ENCODE assay signal across 8 mouse cellular contexts in genomic region chr10:18234560-18235401, GRCm38 (mm10). TPM values are rescaled to one million over a fixed set of nuclear protein-coding genes. Genes with fewer than 3 reads are reported as not detected.
DNase-seq lines count a peak whose midpoint lies in the region; ATAC-seq lines count a peak whose summit lies in the region.

Gene Ccdc28a (minus strand): TSS chr10:18234998.

- peak; percentile 82 for DNase-seq in WW6 (ENCODE audit: low read depth, low spot score)
- DNase-seq in cerebellum, postnatal 4 days (ENCODE audit: low spot score in 2 of 2), result peak; percentile 73 to 90
- DNase-seq in gastrocnemius, adult 18-20 months (ENCODE audit: low spot score), result peak; percentile 96
- peak; percentile 92 to 95 for DNase-seq in left cerebral cortex, adult 18-20 months (ENCODE audit: low spot score in 2 of 2)
- peak; percentile 97 for DNase-seq in right cerebral cortex, adult 18-20 months
- DNase-seq in urinary bladder, postnatal 10 days (ENCODE audit: low spot score), result peak; percentile 68

- H3K27ac ChIP-seq in hindbrain, embryonic 16.5 days (ENCODE audit: low read depth, low read length), result peak within 1 kb of the TSS; percentile 87
- H3K27ac ChIP-seq in macrophage, result peak within 1 kb of the TSS; percentile 61

- no peaks in the 10 kb centered on the region for H3K36me3 ChIP-seq in hindbrain, embryonic 16.5 days (ENCODE audit: control insufficient read depth, insufficient read depth, low read length)
- H3K36me3 ChIP-seq in macrophage (ENCODE audit: inconsistent target), result no peaks in the 10 kb centered on the region

- peak; percentile 99 for ATAC-seq in hindbrain, embryonic 16.5 days

- peaks cover 7% of the 10 kb centered on the region for H3K4me1 ChIP-seq in hindbrain, embryonic 16.5 days (ENCODE audit: control insufficient read depth, insufficient read depth, low read depth, low read length)

- peak within 1 kb of the TSS; percentile 76 for H3K9ac ChIP-seq in hindbrain, embryonic 16.5 days (ENCODE audit: low read depth, low read length)

- peak within 1 kb of the TSS; percentile 89 for H3K4me2 ChIP-seq in hindbrain, embryonic 16.5 days (ENCODE audit: low read length)

- H3K4me3 ChIP-seq in hindbrain, embryonic 16.5 days (ENCODE audit: low read length), result peak within 1 kb of the TSS; percentile 81
- H3K4me3 ChIP-seq in macrophage (ENCODE audit: inconsistent target), result peak within 1 kb of the TSS; percentile 80

- 1% methylated on average over 39 of the region's 41 CpGs for WGBS in hindbrain, embryonic 16.5 days
- 1% methylated on average over 41 of the region's 41 CpGs for WGBS in macrophage (ENCODE audit: missing documents)

- H3K79me2 ChIP-seq in macrophage (ENCODE audit: inconsistent target), result no peaks in the 10 kb centered on the region

- no peaks in the 10 kb centered on the region for H3K27me3 ChIP-seq in hindbrain, embryonic 16.5 days (replicated peaks; ENCODE audit: control insufficient read depth, insufficient read depth, low read length)

- no peaks in the 10 kb centered on the region for H3K9me3 ChIP-seq in hindbrain, embryonic 16.5 days (ENCODE audit: control insufficient read depth, low read length)

RNA-seq across cellular contexts. Expression of gene Ccdc28a, which starts in this region (rescaled TPM):
- total RNA-seq in gastrocnemius, adult 18-20 months (2021), result 1 to 10 TPM; 8.2 to 9.5 TPM
- polyA plus RNA-seq in hindbrain, embryonic 16.5 days (2015; fragmentation: Nextera tagmentation; extraction: Ambion mirVana), result 6.3 and 8.3 TPM in 2 replicates
- 10 to 100 TPM; 38.0 to 38.1 TPM for total RNA-seq in left cerebral cortex, adult 18-20 months (2021)
- 10 to 100 TPM in 22 of 26 experiments, 1 to 10 TPM in 4; 5.1 to 27.5 (median 18.0) TPM for total RNA-seq in macrophage (2018; cell fraction: chromatin; rRNA removed)
- 1 to 10 TPM; 3.9 to 7.4 (median 5.5) TPM for total RNA-seq in macrophage (2018; cell fraction: cytosol; rRNA removed)
- 10 to 100 TPM in 21 of 26 experiments, 1 to 10 TPM in 5; 6.0 to 28.6 (median 16.1) TPM for total RNA-seq in macrophage (2018; cell fraction: nucleus; rRNA removed)
- 4.4 to 7.2 TPM (median 7.1 TPM) in 3 replicates for polyA plus RNA-seq in macrophage (2018)

Comparison
In these comparisons a context has a peak if more than half of its experiments do, and no peak if none do; other contexts are left out.
1. Peak in every context shown above with its lines: DNase-seq, ATAC-seq, H3K4me3 ChIP-seq and H3K27ac ChIP-seq.